Mouse (Mus musculus) adipocyte (in vitro differentiated cells): ENCODE results near the gene Myl4.
"Not testable (repeated sequence)": the region's sequence is repeated elsewhere in the genome, so short reads cannot be mapped to it uniquely, and the experiment has no call there.

Source experiments
- DNase-seq: peaks from one replicate; pipeline ENCODE4 v3.0.0-alpha.2; 2016; ENCODE audit warnings: low spot score

Myl4 gene

GRCm38 (mm10) chr11:104550406-104550974 lies at the start of gene Myl4, which contains the start of gene Cdc27:
Gene Myl4 (plus strand): TSS chr11:104550663.
Gene Cdc27 (minus strand): TSS chr11:104550620.
- peak; percentile 99 for DNase-seq

- DNase-seq, result no peak
Measured at GRCm38 (mm10) chr11:104508455-104508854, 42.0 kb upstream of the Myl4 start.

- peak; percentile 78 for DNase-seq
Measured at GRCm38 (mm10) chr11:104510606-104511005, 39.9 kb upstream of the Myl4 start.

GRCm38 (mm10) chr11:104512436-104512835 lies 38.0 kb upstream of the Myl4 start:
- DNase-seq, result no peak

GRCm38 (mm10) chr11:104525935-104526334 lies 24.5 kb upstream of the Myl4 start:
- DNase-seq, result peak; percentile 70

GRCm38 (mm10) chr11:104536843-104537242 lies 13.6 kb upstream of the Myl4 start:
- no peak for DNase-seq

- DNase-seq, result no peak
Measured at GRCm38 (mm10) chr11:104537945-104538555, 12.4 kb upstream of the Myl4 start.

- DNase-seq, result no peak
Measured at GRCm38 (mm10) chr11:104539811-104540210, 10.7 kb upstream of the Myl4 start.

GRCm38 (mm10) chr11:104543337-104543736 lies 7.1 kb upstream of the Myl4 start:
- not testable (repeated sequence) for DNase-seq

- DNase-seq, result no peak
Measured at GRCm38 (mm10) chr11:104544507-104544906, 6.0 kb upstream of the Myl4 start.

GRCm38 (mm10) chr11:104547502-104547901 lies 3.0 kb upstream of the Myl4 start:
- no peak for DNase-seq

GRCm38 (mm10) chr11:104549438-104550405 lies 741 bp upstream of the Myl4 start:
- DNase-seq, result peak; percentile 74

- no peak for DNase-seq
Measured at GRCm38 (mm10) chr11:104558065-104558464, 7.6 kb downstream of the Myl4 start.

- DNase-seq, result peak; percentile 35
Measured at GRCm38 (mm10) chr11:104558651-104559403, 8.4 kb downstream of the Myl4 start.

- no peak for DNase-seq
Measured at GRCm38 (mm10) chr11:104560971-104561370, 10.5 kb downstream of the Myl4 start.

GRCm38 (mm10) chr11:104563496-104563895 lies 13.0 kb downstream of the Myl4 start:
- DNase-seq, result no peak

- no peak for DNase-seq
Measured at GRCm38 (mm10) chr11:104565172-104565571, 14.7 kb downstream of the Myl4 start.

- DNase-seq, result no peak
Measured at GRCm38 (mm10) chr11:104566097-104566496, 15.6 kb downstream of the Myl4 start.

- no peak for DNase-seq
Measured at GRCm38 (mm10) chr11:104566796-104567195, 16.3 kb downstream of the Myl4 start.

- no peak for DNase-seq
Measured at GRCm38 (mm10) chr11:104567736-104568135, 17.3 kb downstream of the Myl4 start.

- DNase-seq, result no peak
Measured at GRCm38 (mm10) chr11:104568326-104568725, 17.9 kb downstream of the Myl4 start.

GRCm38 (mm10) chr11:104570515-104570914 lies 20.1 kb downstream of the Myl4 start:
- DNase-seq, result not testable (repeated sequence)
